Mouse (Mus musculus) liver, embryonic 14.5 days (tissue): ENCODE results near the gene Etv6. TPM values are rescaled to one million over a fixed set of nuclear protein-coding genes. Genes with fewer than 3 reads are reported as not detected.

Experiments used
- ATAC-seq: fragments of 200-750 bp; cut with Nextera tagmentation; 2 replicates; pipeline ENCODE4 v1.8.0; 2017; ENCODE audit warnings: moderate number of reproducible peaks, mild to moderate bottlenecking, moderate library complexity; ENCODE audit not compliant: insufficient read depth
- DNase-seq, 3 experiments: peaks; one replicate each; pipeline ENCODE4 v3.0.0-alpha.2; 2012 to 2013; ENCODE audit warnings: low read depth in 3 of 3, low spot score in 3 of 3
- H3K27ac ChIP-seq: fragments of 300-500 bp; sonication (generic); 2 replicates; pipeline ENCODE4 v1.5.1; 2014; ENCODE audit warnings: moderate library complexity, mild to moderate bottlenecking, control low read depth, inconsistent platforms
- H3K27me3 ChIP-seq: fragments of 300-500 bp; sonication (generic); 2 replicates; pipeline ENCODE4 v1.6.1; 2014; ENCODE audit warnings: mild to moderate bottlenecking, low read length, moderate library complexity; ENCODE audit not compliant: control insufficient read depth, insufficient read depth
- H3K36me3 ChIP-seq: fragments of 300-500 bp; sonication (generic); replicated peaks from 2 replicates; pipeline ENCODE4 v1.6.1; 2014; ENCODE audit warnings: low read depth; ENCODE audit not compliant: control insufficient read depth, insufficient read depth
- H3K4me1 ChIP-seq, 2 experiments: fragments of 200-500 bp in 1 of 2; fragments of 300-500 bp in 1 of 2; sonication (generic) in 1 of 2; replicated peaks; 2 replicates each; pipeline ENCODE4 v1.6.1; 2012 to 2014; ENCODE audit warnings: antibody characterized with exemption in 1 of 2, inconsistent platforms in 1 of 2, low read length in 1 of 2; ENCODE audit not compliant: control insufficient read depth in 2 of 2, insufficient read depth in 2 of 2
- H3K4me2 ChIP-seq: fragments of 300-500 bp; sonication (generic); 2 replicates; pipeline ENCODE4 v1.6.1; 2014; ENCODE audit warnings: low read depth, mild to moderate bottlenecking, control low read depth, moderate library complexity
- H3K4me3 ChIP-seq, 2 experiments: fragments of 200-500 bp in 1 of 2; fragments of 300-500 bp in 1 of 2; sonication (generic) in 1 of 2; 2 replicates each; pipeline ENCODE4 v1.5.1; 2012 to 2014; ENCODE audit warnings: low read depth in 2 of 2, low read length in 2 of 2, mild to moderate bottlenecking in 2 of 2, control low read depth in 1 of 2, inconsistent platforms in 1 of 2, moderate library complexity in 1 of 2; ENCODE audit not compliant: insufficient read depth in 1 of 2
- H3K9ac ChIP-seq: fragments of 300-500 bp; sonication (generic); replicated peaks from 2 replicates; pipeline ENCODE4 v1.6.1; 2014; ENCODE audit warnings: mild to moderate bottlenecking, control low read depth, moderate library complexity
- H3K9me3 ChIP-seq: fragments of 300-500 bp; sonication (generic); 2 replicates; pipeline ENCODE4 v1.6.1; 2016; ENCODE audit warnings: low read length, mixed read lengths; ENCODE audit not compliant: control insufficient read depth
- CTCF ChIP-seq: IDR thresholded peaks from 2 replicates; pipeline ENCODE4 v1.5.1; 2016; ENCODE audit warnings: antibody characterized with exemption, low read depth, control low read depth
- EP300 ChIP-seq: IDR thresholded peaks from 2 replicates; pipeline ENCODE4 v1.6.1; 2016; ENCODE audit warnings: antibody characterized with exemption, low read depth
- WGBS: fragments of 180-500 bp; shearing (Covaris S2); extraction: QIAGEN DNeasy Blood & Tissue Kit; methylation state at CpG from one replicate; pipeline ENCODE4 v1.1.7; 2014; ENCODE audit not compliant: insufficient replicate concordance; 5-methylcytosine and 5-hydroxymethylcytosine counted together
- polyA plus RNA-seq, 2 experiments: library from polyadenylated mRNA; depleted of rRNA in 1 of 2; stranded (reverse) in 1 of 2; unstranded in 1 of 2; fragments of >200 nt; fragmentation: Nextera tagmentation in 1 of 2; extraction: Ambion mirVana in 1 of 2; gene quantifications; 2 replicates each; pipeline versions ENCODE4 v1.2.1 to v1.2.3; 2012 to 2014

The Etv6 gene
- polyA plus RNA-seq, 2 experiments: 2.6 to 3.0 TPM

DNA sequence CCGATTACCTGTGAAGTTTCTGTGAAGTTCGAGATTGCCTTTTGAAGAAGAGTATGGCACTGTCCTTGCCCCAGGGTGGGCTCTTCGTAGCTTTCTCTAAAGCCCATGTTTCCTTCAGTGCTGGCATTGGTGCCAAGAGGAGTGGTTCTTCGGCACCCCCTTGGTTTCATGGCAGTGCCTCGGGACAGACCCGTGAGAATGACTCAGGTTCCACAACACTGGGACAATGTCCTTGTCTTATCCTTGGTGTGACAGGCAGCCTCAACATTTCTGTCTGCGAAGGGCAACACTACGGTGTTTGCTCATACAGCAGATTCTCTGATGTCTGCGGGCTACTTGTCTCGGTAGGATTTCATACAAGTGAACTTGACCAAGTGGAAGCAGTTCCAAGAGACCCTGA, 17.6 kb downstream of the Etv6 start:
- no peak for TF ChIP-seq CTCF
- no peak for TF ChIP-seq EP300
- no peaks in the 10 kb centered on the region for H3K9me3 ChIP-seq
- DNase-seq (no peak), ATAC-seq (no peak)
- no peak overlapping the region for H3K4me3 ChIP-seq
- WGBS: 66% methylated on average over 10 of the region's 10 CpGs
- H3K4me2 ChIP-seq: no peak overlapping the region
- H3K36me3 ChIP-seq: no peaks in the 10 kb centered on the region
- H3K27ac ChIP-seq: no peak overlapping the region
- H3K9ac ChIP-seq: no peak overlapping the region
- peaks cover 0 to 7% of the 10 kb centered on the region in 2 experiments; a peak in 1 of 4 replicates for H3K4me1 ChIP-seq
- no peaks in the 10 kb centered on the region for H3K27me3 ChIP-seq

DNA sequence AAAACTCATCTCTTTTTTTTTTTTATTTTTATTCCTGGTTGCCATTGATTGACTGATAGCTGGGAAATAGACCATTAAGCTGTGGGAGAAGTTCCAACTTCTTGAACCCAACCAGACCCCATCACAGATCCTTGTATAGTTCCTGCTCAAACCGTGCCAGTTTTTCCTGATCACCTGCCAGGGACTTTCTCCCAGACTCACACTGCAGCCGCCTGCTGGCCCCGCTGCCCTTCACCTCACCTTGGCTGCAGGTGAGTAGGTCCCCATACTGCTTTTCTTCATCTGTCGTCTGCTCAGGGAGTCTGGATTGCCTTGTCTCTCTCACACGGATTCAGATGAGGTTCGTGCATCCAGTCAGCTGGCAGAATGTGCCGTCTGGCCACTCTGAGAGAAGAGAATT, 18.1 kb downstream of the Etv6 start:
- WGBS: 61% methylated on average over 7 of the region's 7 CpGs
- Histone ChIP-seq H3K9me3 (no peaks in the 10 kb centered on the region), H3K27me3 (no peaks in the 10 kb centered on the region), H3K9ac (no peak overlapping the region), H3K4me3 (no peak overlapping the region), H3K36me3 (no peaks in the 10 kb centered on the region), H3K27ac (no peak overlapping the region), H3K4me2 (no peak overlapping the region), H3K4me1 (peaks cover 0 to 7% of the 10 kb centered on the region in 2 experiments; a peak in 1 of 4 replicates)
- TF ChIP-seq CTCF (no peak), EP300 (no peak)
- no peak for DNase-seq
- ATAC-seq: no peak

DNA sequence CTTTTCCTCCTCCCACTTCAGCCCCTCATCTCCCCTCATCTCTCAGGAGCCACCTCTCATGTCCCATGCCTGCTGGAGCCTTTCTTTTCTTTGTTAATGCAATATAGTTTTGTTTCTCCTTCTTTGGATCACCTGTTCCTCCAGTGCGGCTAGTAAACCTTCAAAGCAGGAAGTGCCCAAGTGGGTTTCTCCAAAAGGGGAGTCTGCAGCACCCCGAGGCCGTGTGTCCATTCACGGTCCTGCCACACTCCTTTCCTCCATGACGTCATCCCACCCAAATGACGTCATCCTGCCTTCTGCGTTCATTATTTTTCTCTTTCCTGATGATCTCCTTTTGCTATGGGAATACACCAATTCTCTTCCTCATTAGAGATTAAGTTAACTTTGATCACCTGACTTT, 20.1 kb downstream of the Etv6 start:
- no peak for DNase-seq
- WGBS: 48% methylated on average over 7 of the region's 7 CpGs
- no peaks in the 10 kb centered on the region for H3K27me3 ChIP-seq
- TF ChIP-seq CTCF (no peak), EP300 (no peak)
- H3K4me2 ChIP-seq: no peak overlapping the region
- H3K4me1 ChIP-seq: peaks cover 0 to 7% of the 10 kb centered on the region in 2 experiments; a peak in 1 of 4 replicates
- H3K9ac ChIP-seq: no peak overlapping the region
- H3K9me3 ChIP-seq: no peaks in the 10 kb centered on the region
- H3K4me3 ChIP-seq: no peak overlapping the region
- H3K36me3 ChIP-seq: no peaks in the 10 kb centered on the region
- ATAC-seq: no peak
- no peak overlapping the region for H3K27ac ChIP-seq

DNA sequence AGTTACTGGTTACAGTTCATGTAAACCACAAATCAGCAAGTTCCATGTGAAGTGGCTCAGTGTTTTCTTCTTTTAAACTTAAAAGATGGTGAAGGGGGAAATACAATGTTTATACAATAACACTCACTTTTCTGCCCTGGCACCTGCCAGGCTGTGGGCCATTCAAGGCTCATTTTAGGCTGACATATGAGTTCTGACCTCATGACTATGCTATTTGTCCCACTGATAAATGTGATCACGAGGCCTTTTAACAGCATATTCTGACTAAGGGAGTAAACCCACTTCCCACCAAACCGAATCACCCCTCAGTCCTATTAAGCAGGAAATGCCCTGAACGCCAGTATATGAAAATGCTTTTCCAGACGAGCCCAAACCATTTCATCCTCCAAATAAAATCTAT, 23.0 kb downstream of the Etv6 start:
- H3K4me3 ChIP-seq: no peak overlapping the region
- no peak overlapping the region for H3K9ac ChIP-seq
- ATAC-seq (no peak), DNase-seq (no peak)
- H3K27ac ChIP-seq: no peak overlapping the region
- WGBS: 34% methylated on average over 4 of the region's 4 CpGs
- no peaks in the 10 kb centered on the region for H3K9me3 ChIP-seq
- H3K4me2 ChIP-seq: no peak overlapping the region
- no peaks in the 10 kb centered on the region for H3K27me3 ChIP-seq
- no peaks in the 10 kb centered on the region for H3K36me3 ChIP-seq
- TF ChIP-seq CTCF (no peak), EP300 (no peak)
- H3K4me1 ChIP-seq: peaks cover 0 to 6% of the 10 kb centered on the region in 2 experiments; a peak in 2 of 4 replicates

DNA sequence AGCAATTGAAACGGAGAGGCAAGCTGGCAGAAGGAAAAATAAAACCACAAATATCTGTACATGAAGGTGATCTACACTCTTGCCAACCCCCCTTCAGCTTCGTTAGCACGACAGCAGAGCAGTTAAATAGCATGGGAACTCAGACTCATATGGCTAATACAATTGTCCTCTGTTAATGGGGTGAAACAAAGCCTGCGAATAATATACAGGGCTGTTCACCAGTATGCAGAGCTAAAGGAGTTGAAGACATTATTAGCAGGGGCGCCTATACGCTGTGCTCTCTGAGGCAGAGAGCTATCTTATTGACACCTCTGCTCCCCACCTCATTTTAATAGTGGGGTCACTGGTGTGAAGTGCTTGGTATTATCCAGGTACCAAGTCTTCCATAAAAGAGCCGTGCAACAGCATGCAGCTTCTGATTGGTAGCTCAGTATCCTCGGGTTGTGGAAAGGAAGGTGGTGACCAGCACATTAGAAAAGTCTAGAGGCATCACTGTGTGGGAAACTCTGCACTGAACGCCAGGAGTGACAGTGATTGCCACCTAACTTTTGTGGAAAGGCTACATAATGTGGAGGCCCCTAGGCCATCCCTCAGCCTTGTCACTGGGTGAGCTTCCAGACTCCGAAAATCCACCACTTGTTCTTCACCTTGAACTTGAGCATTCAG, 23.5 kb downstream of the Etv6 start:
- H3K4me2 ChIP-seq: no peak overlapping the region
- no peaks in the 10 kb centered on the region for H3K27me3 ChIP-seq
- peaks cover 0 to 6% of the 10 kb centered on the region in 2 experiments; a peak in 2 of 4 replicates for H3K4me1 ChIP-seq
- no peaks in the 10 kb centered on the region for H3K36me3 ChIP-seq
- TF ChIP-seq CTCF: no peak
- no peak for TF ChIP-seq EP300
- H3K9me3 ChIP-seq: no peaks in the 10 kb centered on the region
- no peak overlapping the region for H3K9ac ChIP-seq
- 63% methylated on average over 10 of the region's 10 CpGs for WGBS
- no peak for DNase-seq
- H3K27ac ChIP-seq: no peak overlapping the region
- no peak for ATAC-seq
- H3K4me3 ChIP-seq: no peak overlapping the region
